Mouse (Mus musculus) liver, postnatal 0 days (tissue): ENCODE measurements around the gene Qars. TPM values are rescaled to one million over a fixed set of nuclear protein-coding genes. Genes with fewer than 3 reads are reported as not detected.

Experiments
- ATAC-seq: fragments of 200-750 bp; cut with Nextera tagmentation; 2 replicates; pipeline ENCODE4 v1.8.0; 2017; ENCODE audit warnings: mild to moderate bottlenecking, moderate library complexity
- DNase-seq: peaks from one replicate; pipeline ENCODE4 v3.0.0-alpha.2; 2016
- H3K27ac ChIP-seq: fragments of 300-500 bp; sonication (generic); 2 replicates; pipeline ENCODE4 v1.5.1; 2014; ENCODE audit warnings: antibody characterized with exemption, moderate library complexity, mild to moderate bottlenecking, low read depth
- H3K27me3 ChIP-seq: fragments of 300-500 bp; sonication (generic); 2 replicates; pipeline ENCODE4 v1.6.1; 2014; ENCODE audit warnings: low read length, control low read depth, mixed read lengths; ENCODE audit not compliant: insufficient read depth
- H3K36me3 ChIP-seq: fragments of 300-500 bp; sonication (generic); replicated peaks from 2 replicates; pipeline ENCODE4 v1.6.1; 2014; ENCODE audit warnings: mild to moderate bottlenecking, control low read depth, low read length, moderate library complexity, mixed read lengths; ENCODE audit not compliant: insufficient read depth
- H3K4me1 ChIP-seq: fragments of 300-500 bp; sonication (generic); 2 replicates; pipeline ENCODE4 v1.6.1; 2014; ENCODE audit warnings: antibody characterized with exemption, mild to moderate bottlenecking, control low read depth; ENCODE audit not compliant: insufficient read depth
- H3K4me2 ChIP-seq: fragments of 300-500 bp; sonication (generic); 2 replicates; pipeline ENCODE4 v1.6.1; 2014; ENCODE audit warnings: low read depth, mild to moderate bottlenecking, low read length, moderate library complexity, mixed read lengths
- H3K4me3 ChIP-seq: fragments of 300-500 bp; sonication (generic); 2 replicates; pipeline ENCODE4 v1.5.1; 2014; ENCODE audit warnings: low read depth, low read length
- H3K9ac ChIP-seq: fragments of 300-500 bp; sonication (generic); replicated peaks from 2 replicates; pipeline ENCODE4 v1.6.1; 2014; ENCODE audit warnings: mild to moderate bottlenecking, moderate library complexity
- H3K9me3 ChIP-seq: fragments of 300-500 bp; sonication (generic); 2 replicates; pipeline ENCODE4 v1.6.1; 2016; ENCODE audit warnings: mild to moderate bottlenecking, control low read depth, low read length, mixed read lengths
- CTCF ChIP-seq: sonication (generic); IDR thresholded peaks from 2 replicates; pipeline ENCODE4 v1.5.1; 2016; ENCODE audit warnings: antibody characterized with exemption, low read depth
- EP300 ChIP-seq: IDR thresholded peaks from 2 replicates; pipeline ENCODE4 v1.6.1; 2016; ENCODE audit warnings: antibody characterized with exemption, low read depth, mild to moderate bottlenecking
- whole genome bisulfite sequencing: fragments of 180-500 bp; shearing (Covaris S2); extraction: QIAGEN DNeasy Blood & Tissue Kit; methylation state at CpG from one replicate; pipeline ENCODE4 v1.1.7; 2014; ENCODE audit not compliant: insufficient replicate concordance; 5-methylcytosine and 5-hydroxymethylcytosine counted together
- polyA plus RNA-seq: library from polyadenylated mRNA; unstranded; fragments of >200 nt; fragmentation: Nextera tagmentation; extraction: Ambion mirVana; gene quantifications from 2 replicates; pipeline ENCODE4 v1.2.1, GENCODE M21; 2015

Gene Qars
- polyA plus RNA-seq, 1 experiment from 2014 or later: 33.0 TPM

DNA sequence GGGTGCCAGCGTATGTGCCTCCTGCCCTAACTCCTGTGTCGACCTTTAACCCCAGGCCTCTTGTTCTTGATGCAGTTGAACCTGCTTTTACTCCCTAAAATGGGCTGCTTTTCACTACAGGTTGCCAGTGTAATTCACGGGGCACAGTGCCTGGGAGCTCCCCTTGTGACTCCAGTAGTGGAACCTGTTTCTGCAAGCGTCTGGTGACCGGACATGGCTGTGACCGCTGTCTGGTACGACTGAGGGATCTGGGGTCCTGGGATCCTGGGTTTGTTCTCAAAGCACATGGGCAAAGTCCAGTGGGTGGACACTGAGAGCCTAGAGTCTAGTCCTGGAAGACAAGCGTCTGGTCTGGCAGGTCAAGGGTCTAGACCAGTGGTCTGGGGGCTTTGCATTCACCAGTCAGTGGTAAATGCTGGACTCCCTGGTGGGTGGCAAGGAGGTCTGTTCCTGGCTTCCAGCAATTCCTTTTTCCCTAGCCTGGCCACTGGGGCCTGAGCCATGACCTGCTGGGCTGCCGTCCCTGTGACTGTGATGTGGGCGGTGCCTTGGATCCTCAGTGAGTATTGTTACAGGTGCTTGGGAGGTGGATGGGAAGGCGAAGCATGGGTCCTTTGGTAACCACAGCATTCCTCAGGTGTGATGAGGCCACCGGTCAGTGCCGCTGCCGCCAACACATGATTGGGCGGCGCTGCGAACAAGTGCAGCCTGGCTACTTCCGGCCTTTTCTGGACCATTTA is 24.3 kb upstream of the Qars start:
- 86% methylated on average over 18 of the region's 18 CpGs for WGBS
- no peak overlapping the region for H3K9ac ChIP-seq

GRCm38 (mm10) chr9:108484021-108484420 is 23.5 kb upstream of the Qars start:
- Histone ChIP-seq H3K27me3 (no peaks in the 10 kb centered on the region), H3K9ac (no peak overlapping the region), H3K4me1 (peaks cover 5% of the 10 kb centered on the region; the same call in 1 of the 2 replicates), H3K27ac (no peak overlapping the region), H3K4me2 (no peak overlapping the region), H3K36me3 (peaks cover 4% of the 10 kb centered on the region; the same call in 1 of the 2 replicates), H3K4me3 (no peak overlapping the region), H3K9me3 (no peaks in the 10 kb centered on the region)
- TF ChIP-seq EP300 (no peak), CTCF (no peak)
- ATAC-seq (no peak), DNase-seq (no peak)
- whole genome bisulfite sequencing: 86% methylated on average over 15 of the region's 15 CpGs

More for the DNA sequence above, 24.3 kb upstream of the Qars start:
- Histone ChIP-seq H3K9me3 (no peaks in the 10 kb centered on the region), H3K4me2 (no peak overlapping the region), H3K4me3 (no peak overlapping the region), H3K27me3 (no peaks in the 10 kb centered on the region), H3K4me1 (peaks cover 6% of the 10 kb centered on the region; the same call in 1 of the 2 replicates), H3K27ac (no peak overlapping the region), H3K36me3 (peaks cover 4% of the 10 kb centered on the region; the same call in 1 of the 2 replicates)
- ATAC-seq: no peak
- DNase-seq: no peak
- no peak for TF ChIP-seq CTCF
- no peak for TF ChIP-seq EP300

DNA sequence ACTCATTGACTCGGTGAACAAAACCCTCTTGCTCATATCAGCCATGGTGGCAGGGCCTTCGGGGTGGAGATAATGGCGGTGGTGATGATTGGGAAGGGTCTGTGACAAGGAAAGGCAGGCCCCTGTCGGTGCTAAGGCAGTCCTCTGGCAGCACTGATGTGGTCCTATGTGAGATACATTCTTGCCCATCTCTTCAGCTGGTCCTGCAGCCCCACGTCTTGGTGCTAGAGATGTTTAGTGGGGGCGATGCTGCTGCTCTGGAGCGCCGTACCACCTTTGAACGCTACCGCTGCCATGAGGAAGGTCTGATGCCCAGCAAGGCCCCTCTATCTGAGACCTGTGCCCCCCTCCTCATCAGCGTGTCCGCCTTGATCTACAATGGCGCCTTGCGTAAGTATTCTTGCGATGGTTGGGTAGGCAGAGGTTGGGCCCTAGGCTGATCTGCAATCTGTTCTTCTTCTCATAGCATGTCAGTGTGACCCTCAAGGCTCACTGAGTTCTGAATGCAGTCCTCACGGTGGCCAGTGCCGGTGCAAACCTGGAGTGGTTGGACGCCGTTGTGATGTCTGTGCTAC is 22.1 kb upstream of the Qars start:
- no peaks in the 10 kb centered on the region for H3K9me3 ChIP-seq
- no peak overlapping the region for H3K9ac ChIP-seq
- TF ChIP-seq CTCF (no peak), EP300 (no peak)
- H3K36me3 ChIP-seq: peaks cover 4% of the 10 kb centered on the region; the same call in 1 of the 2 replicates
- no peak for DNase-seq
- no peak overlapping the region for H3K4me2 ChIP-seq
- no peaks in the 10 kb centered on the region for H3K27me3 ChIP-seq
- WGBS: 91% methylated on average over 19 of the region's 19 CpGs
- no peak overlapping the region for H3K27ac ChIP-seq
- H3K4me3 ChIP-seq: no peak overlapping the region
- no peak for ATAC-seq
- peaks cover 7% of the 10 kb centered on the region for H3K4me1 ChIP-seq

- no peak overlapping the region for H3K27ac ChIP-seq
- no peaks in the 10 kb centered on the region for H3K27me3 ChIP-seq
- H3K4me3 ChIP-seq: no peak overlapping the region
- peaks cover 5% of the 10 kb centered on the region; the same call in 1 of the 2 replicates for H3K36me3 ChIP-seq
- TF ChIP-seq CTCF (no peak), EP300 (no peak)
- 84% methylated on average over 8 of the region's 8 CpGs for WGBS
- H3K4me1 ChIP-seq: peaks cover 13% of the 10 kb centered on the region
- H3K9me3 ChIP-seq: no peaks in the 10 kb centered on the region
- no peak overlapping the region for H3K9ac ChIP-seq
- ATAC-seq: no peak
- no peak overlapping the region for H3K4me2 ChIP-seq
- DNase-seq: no peak
These were observed 20.5 kb upstream of the Qars start for GRCm38 (mm10) chr9:108486973-108487530.

DNA sequence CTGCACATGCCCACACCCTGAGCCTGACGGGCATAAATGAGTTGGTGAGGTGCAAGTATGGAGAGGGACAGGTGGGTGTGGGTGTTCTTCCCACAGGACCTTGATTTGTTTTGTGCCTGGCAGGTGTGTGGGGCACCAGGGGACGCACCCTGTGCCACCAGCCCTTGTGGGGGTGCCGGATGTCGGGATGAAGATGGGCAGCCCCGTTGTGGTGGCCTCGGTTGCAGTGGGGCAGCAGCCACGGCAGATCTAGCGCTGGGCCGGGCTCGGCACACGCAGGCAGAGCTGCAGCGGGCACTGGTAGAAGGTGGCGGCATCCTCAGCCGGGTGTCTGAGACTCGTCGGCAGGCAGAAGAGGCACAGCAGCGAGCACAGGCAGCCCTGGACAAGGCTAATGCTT is 19.1 kb upstream of the Qars start:
- H3K27me3 ChIP-seq: no peaks in the 10 kb centered on the region
- no peak overlapping the region for H3K4me3 ChIP-seq
- H3K9me3 ChIP-seq: no peaks in the 10 kb centered on the region
- peaks cover 19% of the 10 kb centered on the region for H3K36me3 ChIP-seq
- no peak overlapping the region for H3K4me2 ChIP-seq
- H3K27ac ChIP-seq: no peak overlapping the region
- 92% methylated on average over 17 of the region's 17 CpGs for WGBS
- ATAC-seq: no peak
- no peak overlapping the region for H3K9ac ChIP-seq
- H3K4me1 ChIP-seq: peaks cover 20% of the 10 kb centered on the region
- DNase-seq: no peak
- TF ChIP-seq EP300 (no peak), CTCF (no peak)

DNA sequence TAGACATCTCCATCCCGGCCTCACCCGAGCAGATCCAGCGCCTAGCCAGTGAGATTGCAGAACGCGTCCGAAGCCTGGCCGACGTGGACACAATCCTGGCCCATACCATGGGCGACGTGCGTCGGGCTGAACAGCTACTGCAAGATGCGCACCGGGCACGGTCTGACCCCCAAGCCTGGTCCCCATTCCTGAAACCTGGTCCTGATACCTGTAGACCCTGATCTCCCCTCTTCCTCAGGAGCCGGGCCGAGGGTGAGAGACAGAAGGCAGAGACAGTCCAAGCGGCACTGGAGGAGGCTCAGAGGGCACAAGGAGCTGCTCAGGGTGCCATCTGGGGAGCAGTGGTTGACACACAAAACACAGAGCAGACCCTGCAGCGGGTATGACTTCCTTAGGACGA is 18.3 kb upstream of the Qars start:
- TF ChIP-seq CTCF: no peak
- no peaks in the 10 kb centered on the region for H3K27me3 ChIP-seq
- peaks cover 27% of the 10 kb centered on the region for H3K36me3 ChIP-seq
- no peak for ATAC-seq
- H3K27ac ChIP-seq: peak overlapping the region; percentile 99; the same call in 1 of the 2 replicates
- H3K9me3 ChIP-seq: no peaks in the 10 kb centered on the region
- H3K4me3 ChIP-seq: no peak overlapping the region
- H3K4me1 ChIP-seq: peaks cover 20% of the 10 kb centered on the region
- WGBS: 92% methylated on average over 20 of the region's 20 CpGs
- H3K9ac ChIP-seq: no peak overlapping the region
- no peak for DNase-seq
- H3K4me2 ChIP-seq: no peak overlapping the region
